In genomic region chr4:83206416-83206802, GRCm38 (mm10) we compare ENCODE assay signal across 13 mouse cellular contexts.
DNase-seq lines count a peak whose midpoint lies in the region; ATAC-seq lines count a peak whose summit lies in the region.
"Had no signal": no experiment of that assay in that cellular context is flagged by ENCODE, and none has a peak within 500 bp of the region (broad histone marks: within the 10 kb centered on the region; RNA-seq: fewer than 3 reads in every experiment).

No protein-coding gene starts in this region.

- H3K4me2 ChIP-seq in hindbrain, embryonic 13.5 days: peak overlapping the region; percentile 21; the same call in 1 of the 2 replicates
- no peak overlapping the region for H3K4me2 ChIP-seq in midbrain, embryonic 15.5 days
- H3K4me2 ChIP-seq: liver, embryonic 11.5 days had no signal

- 74% methylated on average over 2 of the region's 2 CpGs for WGBS in hindbrain, embryonic 13.5 days
- WGBS in hindbrain, embryonic 10.5 days: 76% methylated on average over 2 of the region's 2 CpGs
- 68% methylated on average over 2 of the region's 2 CpGs for WGBS in forebrain, embryonic 10.5 days
- 56% methylated on average over 2 of the region's 2 CpGs for WGBS in midbrain, embryonic 15.5 days

- H3K27me3 ChIP-seq in hindbrain, embryonic 13.5 days: no peaks in the 10 kb centered on the region
- H3K27me3 ChIP-seq in hindbrain, embryonic 10.5 days (ENCODE audit: insufficient read depth, poor library complexity, severe bottlenecking): no peaks in the 10 kb centered on the region
- H3K27me3 ChIP-seq in forebrain, embryonic 10.5 days (ENCODE audit: poor library complexity, severe bottlenecking): no peaks in the 10 kb centered on the region
- no peaks in the 10 kb centered on the region for H3K27me3 ChIP-seq in midbrain, embryonic 15.5 days (replicated peaks)

- H3K4me3 ChIP-seq in hindbrain, embryonic 13.5 days: no peak overlapping the region
- no peak overlapping the region for H3K4me3 ChIP-seq in hindbrain, embryonic 10.5 days
- no peak overlapping the region for H3K4me3 ChIP-seq in forebrain, embryonic 10.5 days
- H3K4me3 ChIP-seq in midbrain, embryonic 15.5 days: no peak overlapping the region

- ATAC-seq in hindbrain, embryonic 13.5 days (ENCODE audit: low FRiP score): no peak
- ATAC-seq in midbrain, embryonic 15.5 days (replicated peaks): no peak
- no peak for ATAC-seq in monocyte, adult 5-6 weeks (replicated peaks; ENCODE audit: insufficient number of reproducible peaks, low FRiP score, low TSS enrichment, poor library complexity, severe bottlenecking)

- H3K9me3 ChIP-seq in hindbrain, embryonic 13.5 days: no peaks in the 10 kb centered on the region
- H3K9me3 ChIP-seq in hindbrain, embryonic 10.5 days: no peaks in the 10 kb centered on the region
- H3K9me3 ChIP-seq in forebrain, embryonic 10.5 days: no peaks in the 10 kb centered on the region
- H3K9me3 ChIP-seq in midbrain, embryonic 15.5 days: no peaks in the 10 kb centered on the region

- no peak overlapping the region for H3K9ac ChIP-seq in hindbrain, embryonic 13.5 days
- no peak overlapping the region for H3K9ac ChIP-seq in midbrain, embryonic 15.5 days

- H3K27ac ChIP-seq in hindbrain, embryonic 13.5 days: peak overlapping the region; percentile 81
- no peak overlapping the region for H3K27ac ChIP-seq in hindbrain, embryonic 10.5 days
- H3K27ac ChIP-seq in forebrain, embryonic 10.5 days: peak overlapping the region; percentile 74
- peak overlapping the region; percentile 59 for H3K27ac ChIP-seq in midbrain, embryonic 15.5 days

- no peak for DNase-seq in hindbrain, embryonic 10.5 days (ENCODE audit: low spot score)
- peak; percentile 64 to 69 for DNase-seq in cerebellum, adult 18-20 months
- no peak for DNase-seq in forebrain, embryonic 10.5 days (ENCODE audit: extremely low spot score, low spot score)
- no peak for DNase-seq in kidney, postnatal 36 days
- DNase-seq in heart, adult 8-10 months (ENCODE audit: low spot score): no peak
- DNase-seq: adrenal gland, postnatal 10 days; B cell, adult 2 months; gastrocnemius, postnatal 25 days; kidney, adult 9 months had no signal

- H3K36me3 ChIP-seq in hindbrain, embryonic 13.5 days: no peaks in the 10 kb centered on the region
- H3K36me3 ChIP-seq in hindbrain, embryonic 10.5 days: no peaks in the 10 kb centered on the region
- no peaks in the 10 kb centered on the region for H3K36me3 ChIP-seq in forebrain, embryonic 10.5 days (replicated peaks)
- H3K36me3 ChIP-seq in midbrain, embryonic 15.5 days (replicated peaks): no peaks in the 10 kb centered on the region

- peaks cover 16% of the 10 kb centered on the region for H3K4me1 ChIP-seq in hindbrain, embryonic 13.5 days (replicated peaks)
- 0 out of 2 replicates have a peak, but pooled peaks cover 6% of the 10 kb centered on the region for H3K4me1 ChIP-seq in hindbrain, embryonic 10.5 days (replicated peaks)
- peaks cover 30% of the 10 kb centered on the region for H3K4me1 ChIP-seq in forebrain, embryonic 10.5 days
- H3K4me1 ChIP-seq in midbrain, embryonic 15.5 days: peaks cover 16% of the 10 kb centered on the region

Comparison
In these comparisons a context has a peak if more than half of its experiments do, and no peak if none do; other contexts are left out.
1. DNase-seq: peak in cerebellum, adult 18-20 months (2 of 2); none in hindbrain, embryonic 10.5 days (single experiment), forebrain, embryonic 10.5 days (single experiment), kidney, postnatal 36 days (0 of 2) and heart, adult 8-10 months (single experiment).